Mouse (Mus musculus) heart, postnatal 14 days (tissue): Measurements from ENCODE around the gene Myo10. TPM values are rescaled to one million over a fixed set of nuclear protein-coding genes. Genes with fewer than 3 reads are reported as not detected.

Experiments used
- DNase-seq, 2 experiments: peaks; one replicate each; pipeline ENCODE4 v3.0.0; 2021 to 2022
- intact Hi-C: fragments of 180-260 bp; cut with DNase I; formaldehyde crosslinking; loops from one replicate; pipeline ENCODE4 v1.15.1; 2025
- total RNA-seq, 2 experiments: library from RNA; stranded (reverse); gene quantifications; 2 replicates each; pipeline ENCODE4 v1.2.3; 2021

The Myo10 gene
- total RNA-seq, 2 experiments from 2014 or later: 64.7 to 66.9 TPM

GRCm38 (mm10) chr15:25859469-25859868 lies 237.1 kb downstream of the Myo10 start:
- intact Hi-C loops: no loop called here
- DNase-seq: no peak

GRCm38 (mm10) chr15:25861900-25862299 lies 239.6 kb downstream of the Myo10 start:
- intact Hi-C loops: no loop called here
- DNase-seq: no peak

Other genes with a start within 250 kb of the Myo10 start
- 1 to 10 TPM; 3.0 to 4.2 TPM for gene Basp1, start 208.8 kb upstream of the Myo10 start, total RNA-seq
- gene Retreg1, start 220.7 kb downstream of the Myo10 start, total RNA-seq: 100 to 1,000 TPM; 159 to 163 TPM